22 mouse cellular contexts compared by ENCODE assay signal in the genomic region with DNA sequence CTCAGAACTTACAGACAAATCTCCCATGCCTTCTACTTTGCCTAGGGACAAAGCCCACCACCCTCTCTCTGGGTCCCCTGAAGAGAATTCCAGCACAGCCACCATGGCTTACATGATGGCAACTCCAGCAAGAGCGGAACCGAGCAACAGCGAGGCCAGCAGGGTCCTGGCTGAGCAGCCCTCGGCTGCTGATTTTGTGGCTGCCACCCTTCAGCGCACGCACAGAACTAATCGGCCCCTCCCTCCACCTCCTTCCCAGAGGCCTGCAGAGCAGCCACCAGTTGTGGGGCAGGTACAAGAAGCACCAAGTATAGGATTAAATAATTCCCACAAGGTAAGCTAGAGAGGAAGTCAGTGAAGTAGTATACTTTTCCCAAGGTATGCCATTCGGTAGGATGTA.
"Had no signal": no experiment of that assay in that cellular context is flagged by ENCODE, and none has a peak within 500 bp of the region (broad histone marks: within the 10 kb centered on the region; RNA-seq: fewer than 3 reads in every experiment).

No protein-coding gene starts in this region.

- H3K4me3 ChIP-seq: forebrain, embryonic 15.5 days; heart, adult 2 months; hindbrain, embryonic 12.5 days; limb, embryonic 13.5 days; limb, embryonic 15.5 days; liver, embryonic 12.5 days had no signal

- DNase-seq: forebrain, postnatal 0 days; gastrocnemius, postnatal 14 days; gastrocnemius, postnatal 36 days; heart, adult 11 months; heart, adult 2 months; heart, postnatal 14 days; kidney, adult 11 months; kidney, adult 8-10 months; kidney, postnatal 14 days; kidney, postnatal 36 days; layer of hippocampus, adult 9-11 months; layer of hippocampus, postnatal 36 days; left cerebral cortex, postnatal 4 days; lung, adult 18-20 months had no signal

- H3K9ac ChIP-seq: forebrain, embryonic 15.5 days; forebrain, postnatal 0 days; hindbrain, embryonic 12.5 days; hindbrain, embryonic 14.5 days; limb, embryonic 13.5 days; limb, embryonic 15.5 days; liver, embryonic 12.5 days; liver, embryonic 14.5 days had no signal

- H3K4me1 ChIP-seq: forebrain, embryonic 15.5 days; hindbrain, embryonic 12.5 days; limb, embryonic 13.5 days; limb, embryonic 15.5 days; liver, embryonic 12.5 days had no signal

- ATAC-seq: forebrain, embryonic 15.5 days; forebrain, postnatal 0 days; hindbrain, postnatal 0 days; liver, embryonic 12.5 days had no signal

- H3K27ac ChIP-seq: forebrain, embryonic 15.5 days; heart, adult 2 months; hindbrain, embryonic 12.5 days; hindbrain, embryonic 14.5 days; hindbrain, postnatal 0 days; limb, embryonic 13.5 days; limb, embryonic 15.5 days; liver, embryonic 12.5 days; liver, embryonic 14.5 days had no signal

- H3K4me2 ChIP-seq: forebrain, embryonic 15.5 days; hindbrain, embryonic 12.5 days; hindbrain, embryonic 14.5 days; limb, embryonic 13.5 days; limb, embryonic 15.5 days; liver, embryonic 12.5 days had no signal

- H3K27me3 ChIP-seq: forebrain, embryonic 15.5 days; hindbrain, embryonic 12.5 days; limb, embryonic 13.5 days; limb, embryonic 15.5 days; liver, embryonic 12.5 days had no signal

- H3K9me3 ChIP-seq: forebrain, embryonic 15.5 days; hindbrain, embryonic 12.5 days; limb, embryonic 13.5 days; limb, embryonic 15.5 days; liver, embryonic 12.5 days had no signal
